ENCODE assay signal across 11 mouse cellular contexts in genomic region chr17:34218675-34219074, GRCm38 (mm10). TPM values are rescaled to one million over a fixed set of nuclear protein-coding genes. Genes with fewer than 3 reads are reported as not detected.
DNase-seq lines count a peak whose midpoint lies in the region; ATAC-seq and TF ChIP-seq lines count a peak whose summit lies in the region.
"Had no signal": no experiment of that assay in that cellular context is flagged by ENCODE, and none has a peak within 500 bp of the region (broad histone marks: within the 10 kb centered on the region; RNA-seq: fewer than 3 reads in every experiment).

No protein-coding gene starts in this region.

- peak; percentile 52; the same call in 1 of the 2 replicates for ATAC-seq in frontal cortex, adult (ENCODE audit: low TSS enrichment)

- H3K36me3 ChIP-seq in spleen, adult 2 months (ENCODE audit: control insufficient read depth, insufficient read depth, low read length) = peaks cover 34% of the 10 kb centered on the region
- no peaks in the 10 kb centered on the region for H3K36me3 ChIP-seq in midbrain, embryonic 10.5 days
- H3K36me3 ChIP-seq: embryonic facial prominence, embryonic 12.5 days; limb, embryonic 12.5 days had no signal

- no peaks in the 10 kb centered on the region for H3K4me1 ChIP-seq in spleen, adult 2 months (ENCODE audit: control insufficient read depth, insufficient read depth, insufficient read length)
- H3K4me1 ChIP-seq in midbrain, embryonic 10.5 days = 0 out of 2 replicates have a peak, but pooled peaks cover 3% of the 10 kb centered on the region
- H3K4me1 ChIP-seq: embryonic facial prominence, embryonic 12.5 days; limb, embryonic 12.5 days had no signal

- H3K27me3 ChIP-seq in spleen, adult 2 months (ENCODE audit: control insufficient read depth, insufficient read depth, low read length) = no peaks in the 10 kb centered on the region
- peaks cover 23% of the 10 kb centered on the region for H3K27me3 ChIP-seq in midbrain, embryonic 10.5 days (ENCODE audit: low read depth, poor library complexity, severe bottlenecking)
- H3K27me3 ChIP-seq: CH12.LX had no signal

- WGBS in spleen, adult 2 months = 78% methylated on average over 11 of the region's 11 CpGs
- WGBS in midbrain, embryonic 10.5 days = 92% methylated on average over 11 of the region's 11 CpGs

- no peak for DNase-seq in frontal cortex, postnatal 14 days (ENCODE audit: low spot score in 2 of 2)
- DNase-seq in spleen, adult 2 months (ENCODE audit: low read depth in 1 of 2, low spot score in 2 of 2) = peak in 1 of 2 experiments; percentile 8
- no peak for DNase-seq in spleen, adult 12 weeks (ENCODE audit: low spot score)
- DNase-seq in gastrocnemius, postnatal 36 days = peak; percentile 65 to 71
- DNase-seq in left cerebral cortex, postnatal 4 days = peak; percentile 64
- no peak for DNase-seq in embryo, embryonic 10 days (ENCODE audit: low spot score)
- DNase-seq in midbrain, embryonic 10.5 days (ENCODE audit: low spot score) = no peak

- intact Hi-C loops in gastrocnemius, postnatal 36 days (cut with DNase I) = no loop called here
- intact Hi-C loops in left cerebral cortex, postnatal 4 days (cut with DNase I) = no loop called here

- H3K4me3 ChIP-seq in spleen, adult 2 months (ENCODE audit: extremely low read depth, insufficient read depth, insufficient read length) = no peak overlapping the region
- no peak overlapping the region for H3K4me3 ChIP-seq in midbrain, embryonic 10.5 days
- H3K4me3 ChIP-seq: embryonic facial prominence, embryonic 12.5 days; limb, embryonic 12.5 days had no signal

- TF ChIP-seq CTCF in spleen, adult 2 months (IDR thresholded peaks at IDR 0.05; ENCODE audit: extremely low read depth, insufficient read depth, insufficient read length, insufficient replicate concordance) = no peak

- H3K27ac ChIP-seq in spleen, adult 2 months (ENCODE audit: insufficient read depth, low read length) = peak overlapping the region; percentile 54
- no peak overlapping the region for H3K27ac ChIP-seq in midbrain, embryonic 10.5 days (replicated peaks)
- H3K27ac ChIP-seq: embryonic facial prominence, embryonic 12.5 days; limb, embryonic 12.5 days had no signal

- peaks cover 9% of the 10 kb centered on the region; the same call in 1 of the 2 replicates for H3K9me3 ChIP-seq in midbrain, embryonic 10.5 days (replicated peaks)

- TF ChIP-seq POLR2A in spleen, adult 2 months (IDR thresholded peaks at IDR 0.05; ENCODE audit: low read depth, low read length) = no peak

RNA-seq across cellular contexts. Expression of gene Tap2, which starts 15.3 kb away (rescaled TPM):
- polyA plus RNA-seq in spleen, adult 2 months (2012; rRNA removed) = 83.0 and 111 TPM in 2 replicates
- total RNA-seq in gastrocnemius, postnatal 36 days (2021) = 1 to 10 TPM; 4.9 to 6.1 TPM
- total RNA-seq in left cerebral cortex, postnatal 4 days (2021) = 1 to 10 TPM; 3.1 to 3.5 TPM
- 0.53 and 0.63 TPM in 2 replicates for polyA plus RNA-seq in midbrain, embryonic 10.5 days (2016; fragmentation: Nextera tagmentation; extraction: Ambion mirVana)

RNA-seq across cellular contexts. Expression of gene H2-Ob, which starts 20.0 kb away (rescaled TPM):
- 318 and 334 TPM in 2 replicates for polyA plus RNA-seq in spleen, adult 2 months (2012; rRNA removed)
- total RNA-seq in gastrocnemius, postnatal 36 days (2021) = under 1 TPM in 1 of 2 experiments, not detected in 1; 0.27 TPM
- not detected for total RNA-seq in left cerebral cortex, postnatal 4 days (2021)
- not detected in 2 replicates for polyA plus RNA-seq in midbrain, embryonic 10.5 days (2016; fragmentation: Nextera tagmentation; extraction: Ambion mirVana)
- polyA plus RNA-seq: embryonic facial prominence, embryonic 12.5 days; limb, embryonic 12.5 days had no signal

RNA-seq across cellular contexts. Expression of gene Psmb8, which starts 21.2 kb away (rescaled TPM):
- polyA plus RNA-seq in spleen, adult 2 months (2012; rRNA removed) = 260 and 307 TPM in 2 replicates
- 1 to 10 TPM; 3.1 to 3.5 TPM for total RNA-seq in gastrocnemius, postnatal 36 days (2021)
- total RNA-seq in left cerebral cortex, postnatal 4 days (2021) = 1 to 10 TPM; 1.3 to 1.9 TPM
- 1.4 and 3.0 TPM in 2 replicates for polyA plus RNA-seq in midbrain, embryonic 10.5 days (2016; fragmentation: Nextera tagmentation; extraction: Ambion mirVana)

RNA-seq across cellular contexts. Expression of gene Psmb9, which starts 31.1 kb away (rescaled TPM):
- 159 and 225 TPM in 2 replicates for polyA plus RNA-seq in spleen, adult 2 months (2012; rRNA removed)
- total RNA-seq in gastrocnemius, postnatal 36 days (2021) = 1 to 10 TPM; 1.0 to 1.9 TPM
- 1 to 10 TPM in 1 of 2 experiments, under 1 TPM in 1; 0.77 to 1.1 TPM for total RNA-seq in left cerebral cortex, postnatal 4 days (2021)
- 0.49 and 0.52 TPM in 2 replicates for polyA plus RNA-seq in midbrain, embryonic 10.5 days (2016; fragmentation: Nextera tagmentation; extraction: Ambion mirVana)

RNA-seq across cellular contexts. Expression of gene Tap1, which starts 31.3 kb away (rescaled TPM):
- 144 and 178 TPM in 2 replicates for polyA plus RNA-seq in spleen, adult 2 months (2012; rRNA removed)
- total RNA-seq in gastrocnemius, postnatal 36 days (2021) = 1 to 10 TPM; 1.6 to 1.8 TPM
- 1 to 10 TPM; 2.2 to 3.6 TPM for total RNA-seq in left cerebral cortex, postnatal 4 days (2021)
- polyA plus RNA-seq in midbrain, embryonic 10.5 days (2016; fragmentation: Nextera tagmentation; extraction: Ambion mirVana) = 0.93 and 1.3 TPM in 2 replicates

Comparison
In these comparisons a context has a peak if more than half of its experiments do, and no peak if none do; other contexts are left out.
1. DNase-seq: peak in gastrocnemius, postnatal 36 days (2 of 2) and left cerebral cortex, postnatal 4 days (single experiment); none in frontal cortex, postnatal 14 days (0 of 2), spleen, adult 12 weeks (single experiment), embryo, embryonic 10 days (single experiment) and midbrain, embryonic 10.5 days (single experiment).